Mouse (Mus musculus) embryonic fibroblast, embryonic 13.5 days (primary cell): ENCODE measurements at regions not wholly inside any gene's neighbourhood (a gene's known extent, or its start where the extent isn't known, plus 50 kb on each side); places are given as distances from the start of the nearest gene placed in this dataset.

Experiments
- CTCF ChIP-seq: IDR thresholded peaks from 2 replicates; pipeline ENCODE4 v1.5.1; 2011; ENCODE audit warnings: mild to moderate bottlenecking, control low read depth, low read length, moderate library complexity, borderline replicate concordance; ENCODE audit not compliant: insufficient read depth
- POLR2A ChIP-seq: IDR thresholded peaks from 2 replicates; pipeline ENCODE4 v1.6.1; 2011; ENCODE audit warnings: low read depth, mild to moderate bottlenecking, control low read depth, low read length, moderate library complexity

- TF ChIP-seq CTCF (no peak), POLR2A (no peak)
These were observed 68.4 kb upstream of the Cp start for GRCm38 (mm10) chr3:19888405-19888804.
